Mouse (Mus musculus) ES-E14 (cell line): ENCODE measurements around the gene Csrp1. TPM values are rescaled to one million over a fixed set of nuclear protein-coding genes. Genes with fewer than 3 reads are reported as not detected.
A peak's percentile ranks its signal among the peaks of the same experiment; 100 is the strongest.

Source experiments
- DNase-seq: peaks from one replicate; pipeline ENCODE4 v3.0.0-alpha.2; 2013; ENCODE audit warnings: low read depth, low spot score
- H3K27ac ChIP-seq: 2 replicates; pipeline ENCODE4 v1.5.1; 2012; ENCODE audit warnings: low read depth, mild to moderate bottlenecking, low read length, moderate library complexity, mixed read lengths; ENCODE audit not compliant: poor library complexity, insufficient read depth, severe bottlenecking
- H3K36me3 ChIP-seq: 2 replicates; pipeline ENCODE4 v1.6.1; 2012; ENCODE audit warnings: mild to moderate bottlenecking, low read length, moderate library complexity, mixed read lengths; ENCODE audit not compliant: control insufficient read depth, poor library complexity, insufficient read depth, severe bottlenecking
- H3K4me1 ChIP-seq, 2 experiments: fragments of 150-350 bp in 1 of 2; sonication (generic) in 1 of 2; 2 replicates each; pipeline ENCODE4 v1.6.1; 2012; ENCODE audit warnings: low read length in 2 of 2, mild to moderate bottlenecking in 1 of 2, mixed read lengths in 1 of 2; ENCODE audit not compliant: control insufficient read depth in 2 of 2, insufficient read depth in 2 of 2, poor library complexity in 1 of 2
- H3K4me3 ChIP-seq, 2 experiments: fragments of 150-350 bp in 1 of 2; sonication (generic) in 1 of 2; 2 replicates each; pipeline ENCODE4 v1.5.1; 2012; ENCODE audit warnings: low read length in 2 of 2, low read depth in 1 of 2, mild to moderate bottlenecking in 1 of 2, mixed read lengths in 1 of 2; ENCODE audit not compliant: insufficient read depth in 1 of 2, poor library complexity in 1 of 2, severe bottlenecking in 1 of 2
- H3K9ac ChIP-seq: 2 replicates; pipeline ENCODE4 v1.6.1; 2012; ENCODE audit warnings: low read depth, mild to moderate bottlenecking, low read length, mixed read lengths; ENCODE audit not compliant: poor library complexity, insufficient read depth, severe bottlenecking
- H3K9me3 ChIP-seq: fragments of 150-350 bp; sonication (generic); 2 replicates; pipeline ENCODE4 v1.6.1; 2012; ENCODE audit warnings: low read depth, mild to moderate bottlenecking, low read length; ENCODE audit not compliant: control insufficient read depth, insufficient read depth
- CHD2 ChIP-seq: IDR thresholded peaks from 2 replicates; pipeline ENCODE4 v1.6.1; 2014; ENCODE audit warnings: mild to moderate bottlenecking, low read depth, low read length, inconsistent platforms
- HCFC1 ChIP-seq: IDR thresholded peaks from 2 replicates; pipeline ENCODE4 v1.6.1; 2012; ENCODE audit warnings: low read length, inconsistent platforms, borderline replicate concordance; ENCODE audit not compliant: insufficient read depth
- MAFK ChIP-seq: IDR thresholded peaks from 2 replicates; pipeline ENCODE4 v1.6.1; 2014; ENCODE audit warnings: mild to moderate bottlenecking, low read depth, low read length, inconsistent platforms; ENCODE audit not compliant: insufficient read depth
- ZC3H11A ChIP-seq: IDR thresholded peaks from 2 replicates; pipeline ENCODE4 v1.6.1; 2012; ENCODE audit warnings: low read depth, mild to moderate bottlenecking, inconsistent platforms, low read length, borderline replicate concordance
- ZNF384 ChIP-seq: IDR thresholded peaks from 2 replicates; pipeline ENCODE4 v1.6.1; 2012; ENCODE audit warnings: low read depth, low read length, inconsistent platforms
- in situ Hi-C, 2 experiments: fragments of 600-800 bp; cut with MboI; formaldehyde crosslinking; loops; one replicate each; pipeline ENCODE4 v1.15.1; 2025; ENCODE audit warnings: low sequenced_read_pairs in 2 of 2, inconsistent platforms in 1 of 2; ENCODE audit not compliant: unreplicated experiment in 2 of 2
- total RNA-seq: library from RNA; depleted of rRNA; stranded (reverse); fragments of 300-350 nt; gene quantifications from 2 replicates; pipeline ENCODE4 v1.2.3, GENCODE M21; 2012

Csrp1 gene
- total RNA-seq, 1 experiment, result 131 TPM

GRCm38 (mm10) chr1:135757287-135757686, 37.4 kb downstream of the Csrp1 start:
- TF ChIP-seq ZNF384, result no peak
- TF ChIP-seq ZC3H11A, result no peak
- no peak for TF ChIP-seq HCFC1
- no peak for TF ChIP-seq CHD2
- TF ChIP-seq MAFK, result no peak
- no peaks in the 10 kb centered on the region; the same call in 1 of the 2 replicates for H3K36me3 ChIP-seq
- in situ Hi-C loops, result no loop called here
- H3K4me1 ChIP-seq, result peaks cover 3 to 9% of the 10 kb centered on the region in 2 experiments
- no peak overlapping the region for H3K9ac ChIP-seq
- H3K9me3 ChIP-seq, result no peaks in the 10 kb centered on the region
- DNase-seq, result no peak
- H3K4me3 ChIP-seq, result no peak overlapping the region
- H3K27ac ChIP-seq, result no peak overlapping the region

GRCm38 (mm10) chr1:135759685-135760084, 39.8 kb downstream of the Csrp1 start:
- H3K4me1 ChIP-seq, result peaks cover 6 to 11% of the 10 kb centered on the region in 2 experiments

DNA sequence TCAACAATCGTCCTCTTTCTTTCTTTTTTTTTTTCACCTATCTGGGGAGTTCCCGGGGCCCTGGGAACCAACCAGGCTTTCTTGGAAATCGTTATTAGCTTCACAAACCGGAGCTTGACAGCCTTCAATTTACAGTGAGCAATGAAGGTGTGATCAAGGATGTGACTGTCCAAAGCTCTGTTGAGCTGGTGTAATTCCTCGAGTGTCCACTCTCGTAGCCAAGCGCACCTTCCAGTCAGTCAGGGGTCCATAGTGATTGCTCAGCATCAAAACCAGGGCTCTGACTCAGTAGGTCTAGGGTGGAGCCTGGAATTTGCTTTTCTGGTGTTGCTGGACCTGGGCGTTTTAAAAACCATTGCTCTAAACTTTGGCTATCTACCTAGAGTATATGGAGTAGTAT, 40.4 kb downstream of the Csrp1 start:
- Histone ChIP-seq H3K36me3 (no peaks in the 10 kb centered on the region), H3K4me1 (peaks cover 6 to 10% of the 10 kb centered on the region in 2 experiments), H3K4me3 (no peak overlapping the region), H3K9me3 (no peaks in the 10 kb centered on the region), H3K27ac (no peak overlapping the region), H3K9ac (no peak overlapping the region)
- DNase-seq, result no peak
- peak; percentile 69; the same call in 1 of the 2 replicates for TF ChIP-seq MAFK
- TF ChIP-seq ZC3H11A, result no peak
- TF ChIP-seq ZNF384, result no peak
- no peak for TF ChIP-seq CHD2
- in situ Hi-C loops, result no loop called here

More at GRCm38 (mm10) chr1:135759685-135760084, 39.8 kb downstream of the Csrp1 start:
- Histone ChIP-seq H3K27ac (no peak overlapping the region), H3K4me3 (no peak overlapping the region), H3K9ac (no peak overlapping the region; the same call in 1 of the 2 replicates), H3K36me3 (no peaks in the 10 kb centered on the region), H3K9me3 (no peaks in the 10 kb centered on the region)
- TF ChIP-seq ZNF384 (no peak), ZC3H11A (no peak), MAFK (no peak), HCFC1 (no peak), CHD2 (no peak)
- no peak for DNase-seq
- in situ Hi-C loops, result no loop called here

- no peak overlapping the region for H3K27ac ChIP-seq
- peaks cover 8 to 13% of the 10 kb centered on the region in 2 experiments for H3K4me1 ChIP-seq
- in situ Hi-C loops, result no loop called here
- H3K36me3 ChIP-seq, result no peaks in the 10 kb centered on the region
- DNase-seq, result no peak
- no peak for TF ChIP-seq MAFK
- TF ChIP-seq ZNF384, result no peak
- TF ChIP-seq ZC3H11A, result no peak
- TF ChIP-seq CHD2, result no peak
- TF ChIP-seq HCFC1, result no peak
- H3K9ac ChIP-seq, result no peak overlapping the region
- no peaks in the 10 kb centered on the region for H3K9me3 ChIP-seq
- H3K4me3 ChIP-seq, result no peak overlapping the region
Observed at GRCm38 (mm10) chr1:135761728-135762127, 41.9 kb downstream of the Csrp1 start.
